ENCODE assay signal across 21 mouse cellular contexts in genomic region chr10:84902213-84902612, GRCm38 (mm10). TPM values are rescaled to one million over a fixed set of nuclear protein-coding genes. Genes with fewer than 3 reads are reported as not detected.
DNase-seq lines count a peak whose midpoint lies in the region; TF ChIP-seq lines count a peak whose summit lies in the region.
"Had no signal": no experiment of that assay in that cellular context is flagged by ENCODE, and none has a peak within 500 bp of the region (broad histone marks: within the 10 kb centered on the region; RNA-seq: fewer than 3 reads in every experiment).

No protein-coding gene starts in this region.

- H3K4me2 ChIP-seq in CH12.LX (ENCODE audit: insufficient read depth, low read depth, poor library complexity, severe bottlenecking) = no peak overlapping the region
- H3K4me2 ChIP-seq: embryonic facial prominence, embryonic 15.5 days; heart, embryonic 12.5 days; limb, embryonic 12.5 days; liver, embryonic 13.5 days; lung, embryonic 15.5 days; neural tube, embryonic 12.5 days had no signal

- H3K79me2 ChIP-seq in CH12.LX (replicated peaks; ENCODE audit: control insufficient read depth, extremely low read depth, insufficient read depth, poor library complexity, severe bottlenecking) = no peaks in the 10 kb centered on the region

- H3K9ac ChIP-seq in CH12.LX (ENCODE audit: insufficient read depth, low read depth) = no peak overlapping the region
- H3K9ac ChIP-seq: embryonic facial prominence, embryonic 15.5 days; heart, embryonic 12.5 days; limb, embryonic 12.5 days; liver, embryonic 13.5 days; lung, embryonic 15.5 days; neural tube, embryonic 12.5 days had no signal

- no peak for DNase-seq in gastrocnemius, adult 2 months
- DNase-seq in gastrocnemius, adult 18-20 months (ENCODE audit: low spot score) = no peak
- peak; percentile 20 to 41 for DNase-seq in kidney, postnatal 36 days
- no peak for DNase-seq in kidney, adult 11 months
- DNase-seq in CH12.LX (ENCODE audit: extremely low read depth) = peak; percentile 24
- DNase-seq in cerebellum, adult 2 months = no peak
- DNase-seq: cerebellum, adult 9-10 months; gastrocnemius, postnatal 10 days; kidney, adult 9 months; layer of hippocampus, postnatal 36 days; liver, embryonic 13.5 days; lung, postnatal 4 days; midbrain, embryonic 14.5 days; right cerebral cortex, postnatal 4 days; thymus, postnatal 25 days had no signal

- no peaks in the 10 kb centered on the region for H3K9me3 ChIP-seq in CH12.LX (replicated peaks; ENCODE audit: low read length)
- H3K9me3 ChIP-seq: embryonic facial prominence, embryonic 15.5 days; heart, embryonic 12.5 days; limb, embryonic 12.5 days; liver, embryonic 13.5 days; lung, embryonic 15.5 days; neural tube, embryonic 12.5 days had no signal

- dilution Hi-C loops in CH12.LX (cut with MboI; ENCODE audit: extremely low pct_ligation_motif_present, extremely low pct_unique_long_range_greater_than_20kb, low sequenced_read_pairs) = no loop called here

- TF ChIP-seq POLR2A in CH12.LX (IDR thresholded peaks at IDR 0.05; ENCODE audit: low read depth, low read length) = no peak
- TF ChIP-seq POLR2A in cerebellum, adult 2 months (IDR thresholded peaks at IDR 0.05; ENCODE audit: borderline replicate concordance, insufficient read depth, low read length) = no peak

- intact Hi-C loops in gastrocnemius, adult 2 months (cut with DNase I) = loop anchor here (5.0 kb wide), 1 partner anchor 45 kb away; no protein-coding TSS in a partner anchor

- H3K36me3 ChIP-seq in CH12.LX (replicated peaks in 1 of 2; ENCODE audit: control insufficient read depth in 1 of 2, insufficient read depth in 1 of 2, low read length in 1 of 2) = no peaks in the 10 kb centered on the region
- H3K36me3 ChIP-seq: embryonic facial prominence, embryonic 15.5 days; heart, embryonic 12.5 days; limb, embryonic 12.5 days; liver, embryonic 13.5 days; lung, embryonic 15.5 days had no signal

- H3K27ac ChIP-seq in gastrocnemius, adult 2 months = peak overlapping the region; percentile 52
- H3K27ac ChIP-seq in CH12.LX (ENCODE audit: insufficient read depth, low read depth) = no peak overlapping the region
- H3K27ac ChIP-seq in brown adipose tissue, adult 24 weeks (replicated peaks; ENCODE audit: low read depth, low read length) = peak overlapping the region; percentile 96
- H3K27ac ChIP-seq in cerebellum, adult 2 months (ENCODE audit: insufficient read depth, low read length) = no peak overlapping the region
- H3K27ac ChIP-seq: embryonic facial prominence, embryonic 15.5 days; limb, embryonic 12.5 days; liver, embryonic 13.5 days; lung, embryonic 15.5 days; neural tube, embryonic 12.5 days had no signal

- no peak for TF ChIP-seq CTCF in gastrocnemius, adult 2 months (IDR thresholded peaks at IDR 0.05)
- TF ChIP-seq CTCF in CH12.LX (conservative IDR thresholded peaks at IDR 0.05 in 1 of 2, IDR thresholded peaks at IDR 0.05 in 1 of 2; ENCODE audit: low read depth in 2 of 2, low read length in 2 of 2) = no peak
- no peak for TF ChIP-seq CTCF in cerebellum, adult 2 months (IDR thresholded peaks at IDR 0.05; ENCODE audit: borderline replicate concordance, insufficient read depth, low read depth, low read length)

- H3K4me1 ChIP-seq in CH12.LX (ENCODE audit: control insufficient read depth in 1 of 2, insufficient read depth in 2 of 2) = peaks cover 12 to 38% of the 10 kb centered on the region in 2 experiments
- H3K4me1 ChIP-seq in brown adipose tissue, adult 24 weeks (ENCODE audit: control insufficient read depth, insufficient read depth, insufficient read length, low read length) = peaks cover 19% of the 10 kb centered on the region
- peaks cover 4% of the 10 kb centered on the region; the same call in 1 of the 2 replicates for H3K4me1 ChIP-seq in cerebellum, adult 2 months (ENCODE audit: control insufficient read depth, insufficient read depth, low read length)

- no peak overlapping the region for H3K4me3 ChIP-seq in gastrocnemius, adult 2 months
- H3K4me3 ChIP-seq in CH12.LX (replicated peaks in 1 of 3; ENCODE audit: low read depth in 2 of 3, low read length in 2 of 3, poor library complexity in 1 of 3) = no peak overlapping the region
- H3K4me3 ChIP-seq in brown adipose tissue, adult 24 weeks (ENCODE audit: insufficient read depth, low read depth, low read length) = no peak overlapping the region
- no peak overlapping the region for H3K4me3 ChIP-seq in cerebellum, adult 2 months (replicated peaks; ENCODE audit: insufficient read depth, low read depth, low read length)
- H3K4me3 ChIP-seq: embryonic facial prominence, embryonic 15.5 days; heart, embryonic 12.5 days; limb, embryonic 12.5 days; liver, embryonic 13.5 days; lung, embryonic 15.5 days; neural tube, embryonic 12.5 days had no signal

- no peaks in the 10 kb centered on the region for H3K27me3 ChIP-seq in CH12.LX (replicated peaks)
- no peaks in the 10 kb centered on the region for H3K27me3 ChIP-seq in cerebellum, adult 2 months (ENCODE audit: control insufficient read depth, insufficient read depth, low read length)
- H3K27me3 ChIP-seq: embryonic facial prominence, embryonic 15.5 days; heart, embryonic 12.5 days; limb, embryonic 12.5 days; liver, embryonic 13.5 days; lung, embryonic 15.5 days; neural tube, embryonic 12.5 days had no signal

- TF ChIP-seq EP300 in CH12.LX (IDR thresholded peaks at IDR 0.05; ENCODE audit: low read length) = peak; percentile 43

- WGBS in cerebellum, adult 2 months = 96% methylated on average over 2 of the region's 2 CpGs

- TF ChIP-seq RAD21 in CH12.LX (IDR thresholded peaks at IDR 0.05; ENCODE audit: low read depth, low read length) = no peak

- in situ Hi-C loops in CH12.LX (cut with MboI; ENCODE audit: low pct_ligation_motif_present, low pct_unique_long_range_greater_than_20kb, low sequenced_read_pairs) = no loop called here

TF ChIP-seq in CH12.LX, 34 proteins besides CTCF, POLR2A, EP300 and RAD21:
- no peak for TF ChIP-seq E2F4 (IDR thresholded peaks at IDR 0.05; ENCODE audit: insufficient replicate concordance, low read depth, low read length)
- peak; percentile 69; the same call in 1 of the 2 replicates for TF ChIP-seq ETS1 (conservative IDR thresholded peaks at IDR 0.05; ENCODE audit: low read depth, low read length)
- TF ChIP-seq MEF2A (IDR thresholded peaks at IDR 0.05; ENCODE audit: borderline replicate concordance, low read depth, low read length) = peak; percentile 21; the same call in 1 of the 2 replicates

RNA-seq across cellular contexts. Expression of gene Ric8b, which starts 15.2 kb away (rescaled TPM):
- total RNA-seq in gastrocnemius, adult 2 months (2021) = 10 to 100 TPM; 35.5 to 54.4 TPM
- total RNA-seq in gastrocnemius, adult 18-20 months (2021) = 10 to 100 TPM; 44.8 to 46.4 TPM
- total RNA-seq in CH12.LX (2012; rRNA removed) (4.8 and 5.7 TPM in 2 replicates), CH12.LX (2014; rRNA removed) (6.3 and 6.6 TPM in 2 replicates)
- 6.8 and 9.4 TPM in 2 replicates for polyA plus RNA-seq in CH12.LX (2012; ENCODE audit: insufficient read length, low read depth)
- 24.3 and 26.9 TPM in 2 replicates for polyA plus RNA-seq in brown adipose tissue, adult 24 weeks (2012; ENCODE audit: insufficient read depth, insufficient read length, missing spikeins)
- polyA plus RNA-seq in cerebellum, adult 2 months (2012; rRNA removed) = 41.5 and 43.3 TPM in 2 replicates

Comparison
In these comparisons a context has a peak if more than half of its experiments do, and no peak if none do; other contexts are left out.
1. DNase-seq: peak in kidney, postnatal 36 days (2 of 2) and CH12.LX (single experiment); none in gastrocnemius, adult 2 months (single experiment), gastrocnemius, adult 18-20 months (single experiment), kidney, adult 11 months (single experiment) and cerebellum, adult 2 months (0 of 2).
2. H3K27ac ChIP-seq: peak in gastrocnemius, adult 2 months (single experiment) and brown adipose tissue, adult 24 weeks (single experiment); none in CH12.LX (single experiment) and cerebellum, adult 2 months (single experiment).
3. RNA of gene Ric8b, which starts 15.2 kb away (total RNA-seq): 35.5 to 54.4 TPM in gastrocnemius, adult 2 months and 44.8 to 46.4 TPM in gastrocnemius, adult 18-20 months; 4.8 to 6.6 TPM in CH12.LX; every median in the first group is over 4 times any median in the second.